Mouse (Mus musculus) megakaryocyte progenitor cell, adult 5-6 weeks (primary cell): Measurements from ENCODE around the gene Zfp277. TPM values are rescaled to one million over a fixed set of nuclear protein-coding genes. Genes with fewer than 3 reads are reported as not detected.

Experiments used
- ATAC-seq: replicated peaks from 2 replicates; pipeline ENCODE4 v1.8.0; 2016; ENCODE audit warnings: mild to moderate bottlenecking, moderate TSS enrichment, inconsistent platforms; ENCODE audit not compliant: poor library complexity
- total RNA-seq, 2 experiments: library from RNA; stranded (forward) in 1 of 2; stranded (reverse) in 1 of 2; fragments of 157-497, 149-512 nt in 1 of 2; fragments of 200-1000 nt in 1 of 2; gene quantifications; 2 replicates each; pipeline versions ENCODE4 v1.2.3 to v1.2.4; 2015 to 2017

The Zfp277 gene
- total RNA-seq (2015) (34.5 and 38.7 TPM in 2 replicates), total RNA-seq (2017) (30.4 and 34.7 TPM in 2 replicates)

- ATAC-seq: peak; percentile 94
Measured at GRCm38 (mm10) chr12:40445648-40446449, at the start of gene Zfp277, which contains the start of gene Dock4. Zfp277 (minus strand) TSS chr12:40445902. Dock4 (plus strand) TSS chr12:40445952.

GRCm38 (mm10) chr12:40486047-40486837 lies 40.5 kb upstream of the Zfp277 start:
- no peak for ATAC-seq

- ATAC-seq: no peak
Measured at GRCm38 (mm10) chr12:40485210-40485609, 39.5 kb upstream of the Zfp277 start.

GRCm38 (mm10) chr12:40484224-40484623 lies 38.5 kb upstream of the Zfp277 start:
- ATAC-seq: no peak

GRCm38 (mm10) chr12:40477621-40478452 lies 32.1 kb upstream of the Zfp277 start:
- no peak for ATAC-seq

- no peak for ATAC-seq
Measured at GRCm38 (mm10) chr12:40473709-40474108, 28.0 kb upstream of the Zfp277 start.

- ATAC-seq: no peak
Measured at GRCm38 (mm10) chr12:40471649-40472399, 26.1 kb upstream of the Zfp277 start.

GRCm38 (mm10) chr12:40469009-40469408 lies 23.3 kb upstream of the Zfp277 start:
- ATAC-seq: peak; percentile 14; the same call in 1 of the 2 replicates

GRCm38 (mm10) chr12:40468235-40468634 lies 22.5 kb upstream of the Zfp277 start:
- ATAC-seq: no peak

- no peak for ATAC-seq
Measured at GRCm38 (mm10) chr12:40464282-40464681, 18.6 kb upstream of the Zfp277 start.

GRCm38 (mm10) chr12:40463828-40464227 lies 18.1 kb upstream of the Zfp277 start:
- no peak for ATAC-seq

GRCm38 (mm10) chr12:40462693-40463235 lies 17.1 kb upstream of the Zfp277 start:
- no peak for ATAC-seq

- 0 out of 2 replicates have a peak, but pooled peaks have one; percentile 29 for ATAC-seq
Measured at GRCm38 (mm10) chr12:40459673-40460265, 14.1 kb upstream of the Zfp277 start.

GRCm38 (mm10) chr12:40458977-40459376 lies 13.3 kb upstream of the Zfp277 start:
- no peak for ATAC-seq

GRCm38 (mm10) chr12:40456517-40456916 lies 10.8 kb upstream of the Zfp277 start:
- no peak for ATAC-seq

- no peak for ATAC-seq
Measured at GRCm38 (mm10) chr12:40449119-40449795, 3.6 kb upstream of the Zfp277 start.

- no peak for ATAC-seq
Measured at GRCm38 (mm10) chr12:40447561-40448355, 2.1 kb upstream of the Zfp277 start.
